Mouse (Mus musculus) layer of hippocampus, postnatal 10 days (tissue): Measurements from ENCODE around the gene Gm21976. TPM values are rescaled to one million over a fixed set of nuclear protein-coding genes. Genes with fewer than 3 reads are reported as not detected.

Experiments
- DNase-seq, 2 experiments: peaks; one replicate each; pipeline ENCODE4 v3.0.0; 2021; ENCODE audit warnings: low spot score in 2 of 2
- long read RNA-seq: library from polyadenylated mRNA; stranded (forward); transcript quantifications from one replicate; pipeline ENCODE4 v2.0.0, GENCODE M21; 2023
- total RNA-seq, 2 experiments: library from RNA; stranded (reverse); gene quantifications; 2 replicates each; pipeline ENCODE4 v1.2.3; 2021

The Gm21976 gene
- not detected for total RNA-seq
- long read RNA-seq: 0 reads

DNA sequence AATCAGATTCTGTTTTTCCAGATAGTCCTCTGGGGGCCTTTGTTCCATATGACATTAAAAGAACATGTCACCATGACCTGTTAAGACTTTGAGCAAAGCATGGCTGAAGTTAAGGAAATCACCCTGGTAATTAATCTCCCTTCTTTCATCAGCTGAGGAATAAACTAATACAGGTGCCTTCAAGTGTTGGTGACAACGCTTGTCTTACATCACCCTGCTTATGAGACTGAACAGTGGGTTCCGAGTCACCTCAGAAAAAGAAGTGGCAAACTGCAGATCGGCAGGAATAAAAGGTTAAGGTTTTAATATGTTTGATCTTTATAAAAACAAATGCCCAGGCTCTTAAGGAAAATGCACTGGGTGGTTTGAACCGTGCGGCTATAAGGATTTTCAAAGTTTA, at the start of gene Gm21976:
Gene Gm21976 (plus strand): TSS at position 202 of the 400 bp plus-strand sequence.
- no peak for DNase-seq

DNA sequence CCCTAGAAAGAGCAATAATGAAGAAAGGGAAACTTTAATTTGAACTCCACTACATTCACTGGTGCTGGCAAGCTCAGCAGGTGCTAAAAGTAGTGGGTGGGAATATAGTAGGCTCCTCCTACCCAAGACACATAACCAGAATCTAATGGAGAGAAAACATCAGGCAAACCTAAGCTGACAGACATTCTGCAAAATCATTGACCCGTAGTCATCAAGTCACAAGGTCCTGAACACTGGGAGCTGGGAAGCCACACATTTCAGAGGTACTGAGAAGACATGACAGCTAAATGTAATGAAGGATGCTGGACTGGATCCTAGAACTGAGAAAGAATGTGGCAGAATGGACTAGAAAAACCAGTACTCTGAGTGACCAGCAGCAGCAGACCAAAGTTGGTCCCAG, 49.2 kb upstream of the Gm21976 start:
- DNase-seq: no peak

DNA sequence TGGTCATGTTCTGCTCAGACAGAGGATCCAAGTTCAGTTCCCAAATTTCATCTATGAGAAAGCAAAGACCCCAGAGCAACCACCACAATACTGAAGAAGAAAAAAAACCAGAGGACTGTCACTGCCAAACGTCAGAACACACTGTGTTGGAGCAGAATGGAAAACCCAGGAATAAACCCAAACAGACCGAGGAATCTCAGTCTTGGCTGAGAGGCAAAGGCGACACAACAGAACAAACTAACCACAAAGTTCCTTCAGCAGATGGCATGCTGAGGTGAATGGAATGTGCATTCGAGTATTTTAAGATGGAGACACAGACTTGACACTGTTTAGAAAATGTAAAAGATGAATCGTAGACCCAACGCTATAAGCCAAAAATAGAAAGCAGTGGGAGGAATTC, 44.2 kb upstream of the Gm21976 start:
- no peak for DNase-seq

DNA sequence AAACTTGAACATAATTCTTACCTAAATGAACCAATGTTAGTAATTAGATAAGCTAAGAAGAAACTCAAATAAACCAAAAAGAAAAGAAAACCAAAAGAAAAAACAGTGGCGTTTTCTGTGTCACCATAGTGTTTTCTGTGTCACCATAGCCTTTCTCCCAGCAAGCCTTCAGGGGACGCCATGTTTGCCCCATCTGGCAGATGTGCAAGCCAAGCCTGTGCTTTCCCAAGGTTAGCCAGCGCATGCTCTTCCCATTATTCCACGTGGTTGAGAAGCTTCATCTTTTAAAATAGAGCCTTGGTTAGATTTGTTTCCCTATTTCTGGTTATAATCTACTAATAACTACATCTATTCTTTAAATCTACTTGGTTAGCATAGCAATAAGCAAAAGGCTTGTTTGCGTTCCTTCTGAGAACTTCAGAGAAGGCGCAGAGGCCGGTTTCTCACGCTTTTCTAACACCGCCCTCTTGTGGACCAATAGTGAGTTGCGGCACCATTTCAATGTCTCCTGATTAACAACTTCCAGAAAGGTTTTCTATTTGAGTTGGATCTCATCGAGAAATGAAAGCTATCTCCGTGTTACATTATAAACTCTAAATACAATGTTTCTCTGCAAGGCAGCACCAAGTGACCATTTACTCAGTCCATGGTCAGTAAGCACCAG, 39.6 kb upstream of the Gm21976 start:
- peak; percentile 86 for DNase-seq

DNA sequence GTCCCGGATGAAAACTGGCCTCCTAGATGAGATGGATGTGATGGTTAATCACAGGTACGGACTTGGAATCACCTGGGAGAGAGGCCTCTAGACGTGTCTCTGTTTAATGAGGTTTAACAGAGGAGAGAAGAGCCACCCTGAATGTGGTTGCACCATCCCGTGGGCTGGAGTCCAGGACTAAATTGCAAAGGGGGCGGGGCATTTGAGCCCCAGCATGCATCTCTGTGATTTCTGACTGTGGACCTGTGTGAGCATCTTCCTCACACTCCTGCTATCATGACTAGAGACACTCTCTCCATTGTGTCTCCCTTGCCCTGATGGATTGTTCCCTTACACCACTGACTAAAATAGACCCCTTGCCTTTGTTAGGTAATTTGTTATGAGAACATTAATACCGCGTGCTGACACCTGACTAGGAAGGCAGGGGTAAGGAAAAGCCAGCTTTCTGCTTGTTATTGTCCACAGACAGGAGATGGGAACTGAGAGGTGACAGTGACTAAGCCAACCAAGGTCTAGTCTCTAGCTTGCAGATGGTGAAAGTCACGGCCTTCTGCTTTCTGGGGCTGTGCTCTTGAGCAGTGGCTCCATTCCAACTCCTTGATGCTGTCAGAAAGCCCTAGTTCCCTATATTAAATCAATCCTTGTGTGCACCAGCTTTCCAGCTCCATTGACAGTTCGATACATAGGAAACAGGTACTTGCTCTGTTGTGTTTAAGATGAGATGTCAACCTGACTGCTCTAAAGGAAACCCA, 38.0 kb upstream of the Gm21976 start:
- no peak for DNase-seq

DNA sequence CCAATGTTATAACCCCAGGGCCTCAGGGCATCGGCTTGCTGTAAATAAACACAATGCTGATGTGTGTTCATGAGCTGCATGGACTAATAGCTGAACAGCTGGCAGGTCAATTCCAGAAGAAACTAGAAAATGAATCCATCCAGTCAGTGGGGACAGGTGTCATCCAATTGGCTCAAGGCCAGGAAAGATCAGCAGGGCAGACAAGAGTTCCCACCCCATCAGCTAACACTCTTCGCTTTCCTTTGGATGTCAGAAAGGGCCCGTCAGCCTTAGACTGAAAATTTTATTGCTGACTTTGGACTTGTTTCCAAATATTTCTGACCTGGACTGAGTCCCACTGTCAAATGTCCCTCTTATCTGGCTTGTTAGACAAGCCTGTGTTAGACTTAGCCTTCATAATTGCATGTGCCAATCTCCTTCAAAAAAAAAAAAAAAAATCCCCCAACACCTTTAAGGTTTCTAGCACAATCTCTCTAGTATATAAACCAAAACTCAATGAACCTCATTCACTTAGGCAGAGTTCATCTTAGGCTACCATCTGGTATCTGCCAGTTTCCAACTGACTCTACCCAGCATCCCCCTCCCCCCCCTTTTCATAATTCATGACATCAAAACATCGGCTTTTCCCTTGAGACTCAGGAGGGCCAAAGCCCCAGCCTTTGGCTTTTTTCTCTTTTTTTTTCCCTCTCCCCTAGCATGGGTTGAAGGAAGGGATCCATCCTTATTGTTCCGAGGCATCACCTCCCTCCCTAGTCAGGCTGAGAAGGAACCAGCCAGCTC, 34.9 kb upstream of the Gm21976 start:
- DNase-seq: no peak

DNA sequence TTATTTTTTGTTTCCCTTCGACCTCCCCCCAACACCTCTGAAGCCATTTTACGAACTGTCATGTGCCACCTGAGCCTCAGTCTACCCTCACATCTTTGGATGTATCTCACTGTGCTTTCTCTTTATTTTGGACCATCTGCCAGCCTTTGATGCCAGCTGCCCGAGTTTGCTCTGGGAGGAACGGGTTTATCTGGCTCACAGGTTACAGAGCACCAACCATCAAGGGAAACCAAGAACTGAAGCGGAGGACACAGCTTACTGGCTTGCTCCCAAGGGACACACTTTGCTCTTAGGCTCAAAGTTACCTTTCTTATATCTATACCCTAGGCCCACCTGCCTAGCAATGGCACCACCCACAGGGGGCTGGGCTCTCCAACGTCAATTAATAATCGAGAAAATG, 34.3 kb upstream of the Gm21976 start:
- DNase-seq: no peak

DNA sequence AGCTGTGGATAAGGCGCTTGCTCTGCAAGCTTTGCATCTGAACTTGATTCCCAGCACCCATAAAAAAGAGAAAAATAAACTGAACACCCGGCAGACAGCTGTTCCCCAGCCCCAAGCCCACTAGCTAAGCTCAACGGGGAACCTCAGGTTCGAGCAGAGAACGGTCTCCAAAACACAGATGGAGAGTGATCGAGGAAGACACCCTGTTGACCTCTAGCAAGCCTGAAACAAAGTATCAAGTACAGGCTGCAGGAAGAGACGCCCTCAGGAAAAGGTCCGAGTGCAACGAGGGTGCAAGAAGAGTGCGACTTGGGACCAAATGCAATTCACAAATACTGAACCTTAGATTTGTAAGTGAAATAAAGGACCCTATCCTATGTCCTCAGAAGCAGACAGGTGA, 30.1 kb upstream of the Gm21976 start:
- DNase-seq: no peak

DNA sequence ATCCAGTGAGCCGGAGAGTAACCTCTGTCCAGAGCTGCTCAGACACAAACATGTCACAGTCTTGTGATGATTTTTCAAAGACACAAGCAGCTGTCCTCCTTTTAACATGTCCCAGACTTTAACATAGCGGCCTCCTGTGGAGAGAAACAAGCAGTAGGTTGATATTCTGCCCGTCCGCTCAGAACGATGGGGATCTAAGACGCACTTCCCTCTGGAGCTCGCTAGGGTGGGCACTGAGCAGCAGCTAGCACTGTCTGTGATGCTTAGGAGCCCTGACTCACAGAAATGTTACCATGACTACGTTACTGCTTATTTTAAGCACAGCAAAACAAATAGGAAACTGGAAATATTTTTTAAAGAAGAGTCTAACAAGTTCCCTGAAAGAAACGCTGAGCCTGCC, 24.8 kb upstream of the Gm21976 start:
- peak; percentile 37 to 60 for DNase-seq

DNA sequence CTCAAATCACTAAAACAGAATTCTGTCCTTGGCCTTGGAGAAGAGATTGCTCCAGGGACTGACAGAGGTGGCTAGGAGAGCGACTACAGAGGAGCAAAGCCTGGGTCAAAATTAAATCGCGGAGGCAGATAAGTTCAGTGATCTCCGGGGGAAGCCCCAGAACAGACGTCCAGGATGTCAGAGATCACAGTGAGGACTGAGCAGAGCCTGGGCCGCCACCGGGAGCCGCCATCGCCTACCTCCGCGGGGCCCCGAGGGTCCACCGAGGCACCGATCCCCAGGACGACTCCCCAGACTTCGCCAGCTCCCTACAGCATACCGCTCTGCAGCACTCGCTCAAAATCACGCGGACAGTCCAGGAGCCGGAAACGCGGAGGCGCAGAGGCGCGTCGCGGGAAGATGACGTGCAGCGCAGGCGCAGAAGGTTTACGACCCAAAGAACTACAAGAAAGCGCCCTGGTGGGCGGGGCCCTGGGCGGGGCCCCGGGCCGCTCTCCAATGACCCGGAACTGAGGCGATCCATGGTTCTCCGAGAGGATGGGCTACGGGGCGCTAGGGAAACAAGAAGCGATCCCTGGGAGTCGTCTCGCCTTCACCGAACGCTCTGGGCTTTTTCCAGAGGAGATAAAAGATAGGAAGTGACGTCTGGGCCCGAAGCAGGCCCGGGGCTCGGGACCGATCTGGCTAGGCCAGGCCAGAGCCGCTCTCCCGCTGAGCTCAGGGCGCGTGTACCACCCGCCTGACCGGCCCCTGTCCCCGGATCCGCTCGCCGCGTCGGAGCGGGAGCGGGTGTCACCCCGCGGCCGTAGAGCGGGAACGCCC, 16.8 kb upstream of the Gm21976 start, which contains the start of the genes Utp15 and Ankra2:
Gene Utp15 (minus strand): TSS at position 406 of the 822 bp plus-strand sequence.
Gene Ankra2 (plus strand): TSS at position 439 of the 822 bp plus-strand sequence.
- DNase-seq: peak; percentile 98

DNA sequence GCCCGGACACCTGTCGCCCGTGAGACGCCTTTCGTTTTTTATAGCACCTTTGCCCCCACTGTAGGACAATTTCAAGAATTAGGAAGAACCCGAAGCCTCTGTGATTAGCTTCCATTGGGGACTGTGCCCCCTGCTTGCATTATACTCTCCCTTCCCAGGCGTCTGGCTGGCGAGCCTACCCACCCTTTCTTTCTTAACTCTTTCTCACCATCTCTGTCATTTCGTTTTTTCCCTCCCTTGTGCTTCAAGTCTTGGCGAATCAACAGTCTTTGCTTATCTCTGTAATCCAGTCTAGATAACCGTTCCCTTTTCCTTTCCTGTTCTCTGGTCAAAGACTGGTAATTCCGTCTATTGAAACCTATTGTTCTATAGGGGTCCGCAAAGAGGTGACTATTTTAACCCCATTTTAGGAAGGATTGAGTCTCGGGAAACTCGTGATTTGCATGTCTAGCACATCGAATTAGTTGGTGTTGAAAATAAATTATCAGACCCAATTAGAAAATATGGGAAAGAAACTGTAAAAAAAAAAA, 16.2 kb upstream of the Gm21976 start:
- DNase-seq: no peak

DNA sequence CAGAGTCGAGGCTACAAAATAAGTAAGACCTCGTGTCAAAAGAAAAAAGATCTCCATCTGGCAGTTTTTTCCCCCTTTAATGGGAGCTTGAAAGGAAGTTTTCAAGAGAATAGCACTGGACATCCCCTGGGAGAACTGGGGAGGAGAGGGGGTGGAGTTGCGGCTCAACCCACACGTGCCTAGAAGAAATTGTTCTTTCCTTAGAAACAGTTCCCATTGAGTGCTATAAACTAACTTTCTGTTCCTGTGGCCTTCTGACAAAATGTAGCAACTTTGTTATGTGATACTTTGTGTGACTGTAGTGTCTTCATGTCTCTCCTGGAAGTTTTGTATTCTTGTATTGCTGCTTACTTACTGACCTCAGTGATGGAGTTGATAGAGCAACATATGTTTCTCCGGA, 15.6 kb upstream of the Gm21976 start:
- no peak for DNase-seq

DNA sequence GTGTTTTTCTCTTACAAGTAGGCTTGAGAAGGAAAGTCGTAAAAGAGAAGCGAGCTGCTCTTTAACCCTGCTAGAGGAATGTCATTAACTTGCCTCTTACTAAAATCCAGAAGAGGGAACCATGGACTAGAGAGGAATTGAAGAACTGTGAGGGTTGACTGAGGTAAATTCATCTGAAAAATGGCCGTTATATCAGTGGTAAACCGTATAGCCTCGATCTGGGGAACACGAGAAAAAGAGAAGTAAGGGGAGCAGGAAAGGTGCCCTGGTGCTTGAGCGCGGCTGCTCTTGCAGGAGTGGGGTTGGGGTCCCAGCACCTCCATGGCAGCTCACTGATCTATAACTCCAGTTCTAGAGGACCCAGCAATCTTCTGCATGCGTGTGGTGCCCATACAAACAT, 5.7 kb upstream of the Gm21976 start:
- DNase-seq: no peak

DNA sequence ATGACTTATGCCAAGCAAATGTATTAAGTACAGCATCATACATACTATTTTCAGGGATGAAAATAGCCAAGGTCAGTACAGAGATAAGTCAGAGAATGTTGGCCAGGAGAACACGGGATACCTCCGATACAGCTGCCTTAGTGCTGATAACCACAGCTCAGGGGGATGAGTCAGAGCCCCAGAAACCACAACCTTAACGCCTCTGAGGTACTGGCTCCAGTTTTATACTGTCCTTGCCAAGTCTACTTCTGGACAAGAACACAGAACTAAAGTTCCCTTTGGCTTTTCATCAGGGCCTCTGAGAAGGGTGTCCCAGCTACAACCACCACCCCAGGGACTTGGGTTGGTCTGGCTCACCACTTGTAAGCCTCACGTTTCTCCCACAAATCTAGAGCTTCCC, 4.0 kb upstream of the Gm21976 start:
- no peak for DNase-seq

DNA sequence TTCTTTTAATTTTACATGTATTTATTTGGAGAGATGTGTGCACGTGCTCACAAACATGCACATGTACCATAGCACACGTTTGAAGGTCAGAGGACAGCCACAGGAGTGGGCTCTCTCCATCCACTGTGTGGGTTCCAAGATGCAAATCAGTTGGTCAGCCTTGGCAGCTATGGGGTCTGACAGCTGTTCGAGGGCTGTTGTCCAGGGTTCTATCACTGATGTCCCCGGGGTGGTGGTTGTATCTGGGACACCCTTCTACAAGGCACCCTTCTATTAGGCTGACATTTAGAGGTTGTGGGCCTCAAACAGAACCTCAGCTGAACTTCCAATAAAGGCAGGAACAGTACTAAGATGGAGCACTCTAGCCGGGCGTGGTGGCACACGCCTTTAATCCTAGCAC, 3.4 kb upstream of the Gm21976 start:
- no peak for DNase-seq

DNA sequence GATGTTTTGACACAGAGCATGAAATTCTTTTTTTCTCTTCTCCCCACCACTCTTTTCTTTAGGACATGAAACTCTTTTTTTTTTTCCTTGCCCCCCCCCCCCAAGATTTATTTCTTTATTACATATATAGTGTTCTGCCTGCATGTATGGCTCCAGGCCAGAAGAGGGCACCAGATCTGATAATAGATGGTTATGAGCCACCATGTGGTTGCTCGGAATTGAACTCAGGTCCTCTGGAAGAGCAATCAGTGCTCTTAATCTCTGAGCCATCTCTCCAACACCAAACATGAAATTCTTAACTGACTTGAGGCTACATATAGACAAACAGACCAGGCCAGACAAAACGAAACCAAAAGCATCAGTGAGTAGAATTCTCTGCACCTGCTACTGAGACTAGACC, 2.2 kb upstream of the Gm21976 start:
- no peak for DNase-seq

DNA sequence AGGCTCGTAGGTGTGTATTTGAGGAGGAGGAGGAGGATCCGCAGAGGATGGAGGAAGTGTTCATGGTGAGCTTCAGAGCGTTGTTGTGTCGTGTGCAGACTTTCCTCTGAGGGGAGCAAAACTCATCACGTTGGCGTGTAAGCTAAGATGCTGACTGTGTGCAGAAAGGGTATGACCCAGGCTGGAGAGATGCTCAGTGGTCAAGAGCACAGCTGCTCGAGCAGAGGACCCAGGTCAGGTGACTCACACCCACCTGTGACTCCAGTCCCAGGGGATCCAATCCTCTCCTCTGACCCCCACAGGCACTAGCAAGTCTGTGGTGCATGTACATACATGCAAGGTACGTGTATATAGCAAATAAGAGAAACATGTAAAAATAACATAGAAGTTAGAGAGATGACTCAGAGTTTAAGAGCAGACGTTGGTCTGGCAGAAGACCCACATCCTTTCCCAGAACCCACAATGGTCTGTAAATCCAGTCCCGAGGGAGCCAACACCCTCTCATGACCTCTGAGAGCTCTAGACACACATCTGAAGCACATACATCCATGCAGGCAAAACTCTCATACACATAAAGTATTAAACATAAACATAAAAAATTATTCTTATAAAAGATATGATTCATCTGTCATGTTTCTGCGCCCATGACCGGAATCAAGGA, 1.4 kb downstream of the Gm21976 start:
- no peak for DNase-seq

DNA sequence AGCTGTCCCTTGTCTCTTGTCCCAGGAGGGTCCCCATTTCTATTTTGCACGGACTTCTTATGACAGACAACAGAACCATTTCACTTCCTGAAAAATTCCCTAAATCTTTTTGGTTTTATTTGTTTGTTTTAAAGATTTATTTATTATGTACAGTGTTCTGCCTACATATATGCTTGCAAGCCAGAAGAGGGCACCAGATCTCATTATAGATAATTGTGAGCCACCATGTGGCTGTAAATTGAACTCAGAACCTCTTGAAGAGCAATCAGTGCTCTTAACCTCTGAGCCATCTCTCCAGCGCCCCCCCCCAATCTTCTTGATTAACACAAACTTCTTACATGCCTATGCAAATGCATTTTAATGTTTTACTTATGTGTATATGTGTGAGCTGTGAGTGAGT, 11.0 kb downstream of the Gm21976 start:
- no peak for DNase-seq

DNA sequence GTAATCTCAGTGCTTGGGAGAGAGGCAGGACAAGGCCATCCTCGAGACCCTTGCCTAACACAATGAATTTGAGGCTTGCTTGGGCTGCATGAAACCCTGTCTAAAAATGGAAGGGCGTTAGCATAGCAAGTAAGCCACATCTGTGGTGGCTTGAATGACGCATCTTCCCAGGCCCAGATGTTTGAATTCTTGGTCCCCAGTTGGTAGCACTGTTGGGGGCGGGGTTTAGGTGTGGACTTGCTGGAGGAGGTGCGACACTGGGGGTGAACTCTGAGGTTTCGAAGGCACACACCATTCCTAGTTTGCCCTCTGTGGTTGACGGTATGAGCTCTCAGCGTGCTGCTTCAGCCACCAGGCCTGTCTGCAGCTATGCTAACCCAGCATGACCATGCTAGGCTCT, 12.0 kb downstream of the Gm21976 start:
- no peak for DNase-seq

DNA sequence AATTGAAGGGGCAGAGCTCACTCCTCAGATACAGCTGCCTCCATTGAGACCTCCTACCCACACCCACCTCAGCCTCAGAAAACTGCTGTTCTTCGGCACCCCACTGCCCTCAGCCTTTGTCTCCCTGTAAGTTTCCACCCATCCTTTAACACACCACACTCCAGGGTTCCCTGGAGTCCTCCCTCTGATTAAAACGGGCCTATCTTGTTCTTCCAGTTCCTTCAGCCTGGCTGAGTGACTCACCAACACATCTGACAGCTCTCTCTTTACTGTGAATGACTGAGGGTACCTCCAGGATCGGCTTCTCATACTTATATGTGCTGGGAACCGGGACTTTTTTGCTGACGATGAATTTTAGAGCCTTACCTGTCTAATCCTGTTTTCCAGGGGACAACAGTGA, 16.4 kb downstream of the Gm21976 start:
- no peak for DNase-seq
